ENCODE assay signal across 17 mouse cellular contexts in genomic region chr13:58946589-58946988, GRCm38 (mm10).
"Had no signal": no experiment of that assay in that cellular context is flagged by ENCODE, and none has a peak within 500 bp of the region (broad histone marks: within the 10 kb centered on the region; RNA-seq: fewer than 3 reads in every experiment).

No protein-coding gene starts in this region.

- H3K27ac ChIP-seq: limb, embryonic 12.5 days; liver, embryonic 13.5 days; lung, embryonic 15.5 days; macrophage; neural tube, embryonic 12.5 days; stomach, embryonic 15.5 days had no signal

- H3K27me3 ChIP-seq: liver, embryonic 13.5 days; lung, embryonic 15.5 days; megakaryocyte, embryonic 14.5 days; neural tube, embryonic 12.5 days; stomach, embryonic 15.5 days had no signal

- H3K9ac ChIP-seq: limb, embryonic 12.5 days; liver, embryonic 13.5 days; liver, postnatal 0 days; lung, embryonic 15.5 days; neural tube, embryonic 12.5 days; stomach, embryonic 15.5 days had no signal

- H3K4me3 ChIP-seq: limb, embryonic 12.5 days; liver, embryonic 13.5 days; lung, embryonic 15.5 days; megakaryocyte, embryonic 14.5 days; myocyte; neural tube, embryonic 12.5 days; stomach, embryonic 15.5 days had no signal

- DNase-seq: kidney, adult 18-20 months; kidney, postnatal 10 days; kidney, postnatal 4 days; liver; liver, postnatal 0 days; lung, postnatal 14 days; right cerebral cortex, postnatal 14 days; thymus, adult 2 months; thymus, postnatal 25 days had no signal

- ATAC-seq: liver, postnatal 0 days had no signal

- H3K36me3 ChIP-seq: limb, embryonic 12.5 days; liver, embryonic 13.5 days; lung, embryonic 15.5 days; neural tube, embryonic 12.5 days; stomach, embryonic 15.5 days had no signal

- H3K9me3 ChIP-seq: limb, embryonic 12.5 days; liver, embryonic 13.5 days; lung, embryonic 15.5 days; neural tube, embryonic 12.5 days; stomach, embryonic 15.5 days had no signal

- H3K4me2 ChIP-seq: limb, embryonic 12.5 days; liver, embryonic 13.5 days; lung, embryonic 15.5 days; neural tube, embryonic 12.5 days; stomach, embryonic 15.5 days had no signal

- H3K4me1 ChIP-seq: limb, embryonic 12.5 days; liver, embryonic 13.5 days; lung, embryonic 15.5 days; megakaryocyte, embryonic 14.5 days; stomach, embryonic 15.5 days had no signal
